Mouse (Mus musculus) heart, adult 10 weeks (tissue): ENCODE measurements around the gene Dclre1a. TPM values are rescaled to one million over a fixed set of nuclear protein-coding genes. Genes with fewer than 3 reads are reported as not detected.

Experiments used
- polyA plus RNA-seq: library from polyadenylated mRNA; stranded (reverse); fragments of 350-450 nt; fragmentation: Illumina TruSeq; extraction: RNeasy Lipid Tissue Mini Kit (QIAGEN cat#74804); gene quantifications from one replicate; pipeline ENCODE4 v1.2.3, GENCODE M21; 2014; ENCODE audit warnings: low read depth, low replicate concordance

The Dclre1a gene
- polyA plus RNA-seq, result 8.1 TPM

GRCm38 (mm10) chr19:56547456-56548229 lies at the start of gene Dclre1a:
TSS of gene Dclre1a (minus strand) at chr19:56548222.

GRCm38 (mm10) chr19:56548230-56549032 lies 409 bp upstream of the Dclre1a start, which contains the start of gene Nhlrc2:
TSS of gene Nhlrc2 (plus strand) at chr19:56548261.

Other genes starting within 250 kb of the Dclre1a start
- gene Nrap, start 158.2 kb downstream of the Dclre1a start, polyA plus RNA-seq, result 226 TPM
- 14.7 TPM for gene Casp7, start 151.1 kb downstream of the Dclre1a start, polyA plus RNA-seq
- gene Plekhs1, start 86.6 kb downstream of the Dclre1a start, polyA plus RNA-seq, result not detected
- 16.2 TPM for gene Nhlrc2, start within 50 bp of the Dclre1a start, polyA plus RNA-seq
- 10.6 TPM for gene Adrb1, start 174.0 kb upstream of the Dclre1a start, polyA plus RNA-seq